Mouse (Mus musculus) lung, postnatal 0 days (tissue): ENCODE measurements around the gene Gm10577.

Experiments used
- CTCF ChIP-seq: IDR thresholded peaks from 2 replicates; pipeline ENCODE4 v1.5.1; 2016; ENCODE audit warnings: antibody characterized with exemption, mild to moderate bottlenecking
- EP300 ChIP-seq: IDR thresholded peaks from 2 replicates; pipeline ENCODE4 v1.6.1; 2016; ENCODE audit warnings: antibody characterized with exemption, mild to moderate bottlenecking, control low read depth

GRCm38 (mm10) chr4:101009092-101009491 is 11.4 kb downstream of the Gm10577 start:
- no peak for TF ChIP-seq CTCF
- no peak for TF ChIP-seq EP300
